Mouse (Mus musculus) brown adipose tissue, adult 24 weeks (tissue): ENCODE results near the gene Mlh3. TPM values are rescaled to one million over a fixed set of nuclear protein-coding genes. Genes with fewer than 3 reads are reported as not detected.
A peak's percentile ranks its signal among the peaks of the same experiment; 100 is the strongest.

Experiments used
- H3K27ac ChIP-seq: fragments of 200-500 bp; replicated peaks from 2 replicates; pipeline ENCODE4 v1.5.1; 2012; ENCODE audit warnings: low read depth, mild to moderate bottlenecking, low read length
- H3K4me1 ChIP-seq: fragments of 200-500 bp; 2 replicates; pipeline ENCODE4 v1.6.1; 2012; ENCODE audit warnings: low read length, mixed read lengths; ENCODE audit not compliant: control insufficient read depth, insufficient read depth, insufficient read length
- H3K4me3 ChIP-seq: fragments of 200-500 bp; 2 replicates; pipeline ENCODE4 v1.5.1; 2012; ENCODE audit warnings: low read depth, mild to moderate bottlenecking, low read length, moderate library complexity; ENCODE audit not compliant: insufficient read depth
- polyA plus RNA-seq: library from polyadenylated mRNA; stranded (reverse); fragments of >200 nt; gene quantifications from 2 replicates; pipeline ENCODE4 v1.2.4, GENCODE M21; 2012; ENCODE audit not compliant: missing spikeins, insufficient read depth, insufficient read length

Gene Mlh3
- 6.5 and 8.5 TPM in 2 replicates for polyA plus RNA-seq

DNA sequence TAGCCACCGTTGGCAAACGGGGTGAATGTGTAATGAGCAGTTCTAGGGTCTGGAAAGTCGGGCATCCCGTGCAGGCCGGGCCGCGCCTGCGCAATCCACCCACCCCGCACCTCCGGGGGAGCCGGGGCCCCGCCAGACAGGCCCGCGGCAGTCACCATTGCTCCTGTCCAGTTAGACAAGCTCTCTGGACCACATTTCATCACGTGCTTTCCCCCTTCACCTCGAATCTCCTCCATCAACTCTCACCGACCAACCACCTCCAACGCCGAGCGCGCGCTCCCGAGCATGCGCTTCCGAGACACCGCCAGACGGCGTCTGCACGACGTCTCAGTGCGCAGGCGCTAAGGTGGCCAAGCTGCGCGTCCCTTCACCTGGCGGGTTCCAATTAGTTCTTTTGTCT is at the start of gene Mlh3:
Gene Mlh3, minus strand, starts transcription at position 281 of the 400 bp plus-strand sequence.
- H3K27ac ChIP-seq: no peak within 1 kb of the TSS
- H3K4me1 ChIP-seq: no peaks in the 10 kb centered on the region
- H3K4me3 ChIP-seq: peak within 1 kb of the TSS; percentile 95

DNA sequence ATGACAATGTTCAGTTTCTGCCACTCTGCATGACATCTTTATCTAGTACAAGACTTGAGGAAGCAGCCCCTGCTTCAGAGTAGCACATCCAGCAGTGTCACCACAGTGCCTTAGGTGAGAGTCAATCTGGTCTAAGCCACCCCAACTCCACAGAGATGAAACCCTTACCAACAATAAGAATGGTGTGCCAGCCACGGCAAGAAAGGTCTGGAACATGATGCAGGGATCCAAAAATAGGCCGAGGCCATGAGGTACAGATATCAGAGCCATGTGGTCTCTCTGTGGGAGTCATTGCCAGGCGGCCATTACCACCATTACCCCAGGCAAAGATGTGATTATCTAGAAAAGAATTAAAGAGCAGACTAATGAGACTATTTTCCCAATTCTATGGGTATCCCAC is 38.3 kb upstream of the Mlh3 start:
- no peaks in the 10 kb centered on the region; the same call in 1 of the 2 replicates for H3K4me1 ChIP-seq
- H3K27ac ChIP-seq: no peak overlapping the region
- H3K4me3 ChIP-seq: no peak overlapping the region

DNA sequence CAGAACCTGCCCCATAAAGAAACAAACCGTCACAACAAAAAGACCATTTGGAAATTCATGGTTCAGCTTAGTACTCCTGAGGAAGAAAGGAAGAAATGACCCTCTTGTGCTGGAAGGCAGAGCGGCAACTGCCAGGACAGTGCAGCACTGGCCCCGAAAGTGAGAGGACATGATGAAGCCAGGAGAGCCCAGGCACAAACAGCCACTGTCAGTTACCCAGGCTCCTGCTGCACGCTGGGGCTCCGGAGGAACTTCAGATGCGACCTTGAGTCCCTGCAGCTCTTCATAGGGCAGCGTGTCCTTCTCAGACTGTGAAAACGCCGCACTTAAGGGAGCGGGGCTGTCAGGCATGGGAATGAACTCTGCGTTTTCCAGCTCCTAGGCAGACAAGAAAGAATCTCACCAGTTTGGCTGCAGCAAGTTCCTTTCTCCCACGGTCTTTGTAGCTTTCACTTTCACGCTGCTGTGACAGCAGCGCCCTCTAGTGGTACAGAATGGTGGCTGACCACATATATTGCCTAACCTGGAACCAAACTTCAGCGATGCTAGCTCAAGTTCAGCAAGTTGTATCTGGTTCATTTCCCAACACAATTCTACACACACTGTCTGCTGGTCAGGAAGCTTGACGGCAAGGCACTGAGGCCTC is 35.0 kb upstream of the Mlh3 start:
- 0 out of 2 replicates have a peak overlapping the region, but pooled peaks have one; percentile 19 for H3K4me3 ChIP-seq
- no peak overlapping the region for H3K27ac ChIP-seq
- H3K4me1 ChIP-seq: no peaks in the 10 kb centered on the region; the same call in 1 of the 2 replicates

DNA sequence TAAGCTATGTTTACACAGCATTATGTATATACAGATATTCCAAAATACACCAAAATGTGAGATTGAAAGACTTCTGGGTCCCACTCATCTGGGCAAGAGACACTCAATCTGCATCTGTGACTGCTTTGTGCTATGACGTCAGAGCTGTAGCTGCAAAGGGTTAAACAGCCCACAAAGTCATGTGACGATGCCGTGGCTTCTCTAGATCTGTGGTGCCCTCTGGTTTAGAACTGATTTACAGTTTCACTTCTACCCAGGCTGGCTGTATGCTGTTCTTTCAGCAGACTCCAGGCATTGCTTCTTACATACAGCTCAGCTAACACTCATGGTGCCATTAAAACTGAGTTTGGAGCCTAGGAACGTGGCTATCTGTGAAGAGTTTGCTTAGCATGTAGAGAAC is 34.3 kb upstream of the Mlh3 start:
- Histone ChIP-seq H3K4me3 (no peak overlapping the region), H3K27ac (no peak overlapping the region), H3K4me1 (no peaks in the 10 kb centered on the region; the same call in 1 of the 2 replicates)

DNA sequence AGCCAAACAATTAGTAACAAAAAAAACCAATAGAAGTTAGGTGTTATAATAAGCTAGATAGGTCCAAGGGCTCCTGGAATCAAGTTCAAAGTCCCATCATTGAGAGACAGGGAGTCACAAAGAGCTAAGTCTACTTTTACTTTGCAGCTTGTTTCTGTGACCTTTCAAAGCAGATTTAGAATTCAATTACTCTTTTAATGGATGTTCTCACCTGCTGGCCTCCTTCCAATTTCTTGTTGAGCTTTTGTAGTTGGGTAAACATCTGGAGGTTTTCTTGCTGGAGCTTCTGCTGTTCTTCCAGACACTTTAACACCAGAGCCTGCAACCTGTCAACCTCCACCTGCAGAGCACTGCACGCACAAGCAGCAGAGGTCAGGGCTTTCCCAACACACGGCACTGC is 32.9 kb upstream of the Mlh3 start:
- Histone ChIP-seq H3K4me3 (no peak overlapping the region), H3K4me1 (no peaks in the 10 kb centered on the region; the same call in 1 of the 2 replicates), H3K27ac (no peak overlapping the region)

DNA sequence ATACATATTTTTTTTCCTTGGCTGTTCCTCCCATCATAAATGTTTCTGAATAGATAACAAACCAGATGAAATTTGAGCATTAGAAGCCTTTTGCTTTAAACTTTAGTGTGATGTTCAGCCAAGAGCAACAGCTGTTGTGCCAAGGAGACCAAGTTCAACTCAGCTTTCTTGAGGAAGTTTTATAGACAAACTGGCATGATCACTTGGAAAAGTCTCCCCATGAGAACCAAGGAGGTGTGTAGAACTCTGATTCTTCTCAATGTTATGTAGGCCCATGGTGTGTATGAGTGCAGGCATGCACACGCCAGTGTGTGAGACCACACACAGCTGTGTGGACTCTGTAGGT is 28.4 kb upstream of the Mlh3 start:
- H3K4me1 ChIP-seq: no peaks in the 10 kb centered on the region
- H3K27ac ChIP-seq: no peak overlapping the region
- H3K4me3 ChIP-seq: no peak overlapping the region

DNA sequence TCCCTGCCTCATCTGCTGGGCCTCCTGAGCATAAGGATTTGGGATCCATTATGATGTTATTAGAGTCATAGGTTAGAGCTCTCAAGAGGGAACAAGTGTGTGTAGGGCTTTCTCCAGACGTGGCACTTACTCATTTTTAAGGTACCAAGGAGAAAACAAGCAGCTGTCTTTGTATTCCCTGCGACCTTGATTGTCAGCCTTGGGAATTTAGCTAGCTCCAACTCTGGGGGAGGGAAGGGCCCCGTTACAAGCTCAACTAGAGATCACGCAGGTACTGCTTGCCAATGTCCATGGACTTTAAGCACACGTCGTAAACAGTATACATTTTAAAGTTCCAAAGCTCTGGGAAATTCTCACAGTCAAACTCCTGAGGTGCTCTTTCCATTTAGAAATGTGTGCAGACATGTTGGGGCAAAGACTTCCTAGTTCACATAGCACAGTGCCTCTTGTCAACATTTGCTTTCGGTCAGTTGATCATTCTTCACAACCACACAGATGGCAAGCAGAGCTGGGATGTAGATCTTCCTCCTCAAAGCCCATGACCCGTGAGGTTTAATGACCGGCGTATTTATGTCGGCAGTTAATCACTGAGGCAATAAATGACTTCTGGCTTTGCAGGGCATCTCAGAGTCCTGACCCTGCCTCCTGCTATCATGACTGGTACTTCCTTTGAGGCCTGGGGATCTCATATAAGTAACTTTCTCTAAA is 27.9 kb upstream of the Mlh3 start:
- Histone ChIP-seq H3K4me1 (no peaks in the 10 kb centered on the region), H3K27ac (no peak overlapping the region), H3K4me3 (no peak overlapping the region)

DNA sequence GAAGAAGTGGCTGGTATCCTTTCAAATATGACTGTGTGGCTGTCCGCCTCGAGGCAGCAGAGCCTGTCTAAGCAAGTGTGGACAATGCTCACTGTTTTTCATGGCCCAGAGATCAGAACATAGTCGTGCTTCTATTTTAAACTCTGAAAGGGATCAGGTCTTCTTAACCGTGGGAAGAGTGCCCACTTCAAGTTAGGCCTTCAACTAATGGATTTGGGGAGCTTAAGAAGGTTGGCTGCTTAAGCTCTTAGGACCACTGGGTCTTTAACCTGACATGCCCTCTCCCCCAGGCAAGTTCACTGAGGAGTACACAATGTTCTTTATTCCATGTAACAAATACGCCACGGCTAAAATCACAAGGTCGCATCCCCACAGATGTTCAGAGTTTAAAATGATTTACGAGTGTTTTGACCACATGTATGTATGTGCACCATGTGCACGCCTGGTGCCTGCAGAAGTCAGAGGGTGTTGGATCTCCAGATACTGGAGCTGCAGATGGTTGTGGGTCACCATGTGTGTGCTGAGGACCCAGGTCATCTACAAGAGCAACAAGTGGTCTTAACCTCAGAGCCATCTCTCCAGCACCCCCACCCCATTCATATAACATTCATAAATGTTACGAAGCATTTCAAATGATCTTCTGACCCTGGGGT is 27.1 kb upstream of the Mlh3 start:
- Histone ChIP-seq H3K4me3 (no peak overlapping the region), H3K27ac (no peak overlapping the region), H3K4me1 (peaks cover under 1% of the 10 kb centered on the region; the same call in 1 of the 2 replicates)

DNA sequence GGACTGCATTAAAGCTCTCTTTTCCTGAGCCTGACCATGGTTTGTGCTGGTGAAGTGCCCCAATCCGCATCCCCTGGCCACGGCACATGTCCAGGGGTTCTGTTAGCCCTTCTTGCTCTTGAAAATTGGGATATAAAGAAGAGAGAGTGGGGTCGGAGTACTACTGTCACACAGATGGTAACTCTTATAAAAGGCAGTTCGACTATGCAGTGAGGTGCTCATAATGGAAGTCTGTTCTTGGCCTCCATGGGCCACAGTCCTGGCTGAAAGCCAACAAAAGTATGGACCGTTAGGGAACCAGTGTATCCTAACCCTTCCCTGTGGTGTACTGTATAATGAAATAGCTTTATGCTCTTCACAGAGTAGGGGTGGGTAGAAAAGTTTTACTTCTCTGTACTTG is 26.5 kb upstream of the Mlh3 start:
- H3K27ac ChIP-seq: no peak overlapping the region
- H3K4me3 ChIP-seq: no peak overlapping the region
- H3K4me1 ChIP-seq: peaks cover 2% of the 10 kb centered on the region; the same call in 1 of the 2 replicates

DNA sequence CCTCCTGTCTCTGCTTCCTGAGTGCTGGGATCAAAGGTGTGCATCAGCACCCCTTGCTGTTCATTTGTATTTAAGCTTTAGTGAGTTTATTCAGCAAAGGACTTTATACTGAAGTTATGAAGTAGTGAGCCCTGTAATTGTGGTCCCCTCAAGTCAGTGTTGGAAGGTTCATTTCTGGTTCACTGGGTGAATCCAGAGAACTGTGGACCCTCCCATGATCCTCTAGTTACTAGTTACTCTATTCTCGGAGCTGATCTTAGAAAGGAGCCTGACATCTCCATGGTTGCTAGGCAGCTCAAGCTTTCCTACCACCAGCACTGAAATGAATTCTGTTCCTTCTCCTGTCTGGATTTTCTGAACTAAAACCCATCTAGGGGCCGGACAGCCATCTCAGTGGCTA is 25.1 kb upstream of the Mlh3 start:
- Histone ChIP-seq H3K4me1 (peaks cover 2% of the 10 kb centered on the region; the same call in 1 of the 2 replicates), H3K4me3 (no peak overlapping the region), H3K27ac (no peak overlapping the region)

DNA sequence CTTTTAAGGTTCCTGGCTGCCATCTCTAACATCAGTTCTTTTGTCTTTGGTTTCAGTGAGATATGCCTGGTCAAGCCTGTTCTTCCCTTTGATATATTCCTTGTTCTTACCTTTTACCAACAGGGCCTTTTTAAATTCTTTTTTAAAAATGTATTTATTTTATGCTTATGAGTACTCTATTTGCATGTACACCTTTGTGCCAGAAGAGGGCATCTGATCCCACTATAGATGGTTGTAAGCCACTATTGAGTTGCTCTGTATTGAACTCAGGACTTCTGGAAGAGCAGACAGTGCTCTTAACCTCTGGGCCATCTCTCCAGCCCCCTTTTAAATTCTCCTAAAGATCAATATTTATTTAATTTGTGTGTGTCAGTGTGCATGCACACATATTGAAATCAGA is 22.5 kb upstream of the Mlh3 start:
- Histone ChIP-seq H3K4me3 (no peak overlapping the region), H3K27ac (no peak overlapping the region), H3K4me1 (peaks cover 8% of the 10 kb centered on the region; the same call in 1 of the 2 replicates)

DNA sequence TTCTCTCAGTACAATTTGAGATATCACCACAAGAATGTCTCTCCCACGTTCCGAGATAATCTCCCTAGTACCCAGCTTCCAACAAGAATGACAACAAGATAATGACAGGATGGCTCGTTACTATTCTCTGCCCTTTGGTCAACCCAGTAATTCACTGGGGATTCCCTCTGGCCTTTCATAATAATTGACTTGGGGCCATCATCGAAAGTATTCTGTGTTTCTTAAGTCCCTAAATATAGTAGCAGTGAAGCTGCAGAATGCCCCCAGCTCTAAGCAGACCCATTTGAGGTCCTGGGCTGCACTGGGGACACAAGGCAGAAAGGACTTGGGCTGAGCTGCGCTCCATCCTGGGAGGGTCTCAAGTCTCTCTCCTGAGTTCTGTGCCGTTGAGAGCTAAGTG is 21.9 kb upstream of the Mlh3 start:
- Histone ChIP-seq H3K27ac (no peak overlapping the region), H3K4me1 (peaks cover 8% of the 10 kb centered on the region; the same call in 1 of the 2 replicates)

DNA sequence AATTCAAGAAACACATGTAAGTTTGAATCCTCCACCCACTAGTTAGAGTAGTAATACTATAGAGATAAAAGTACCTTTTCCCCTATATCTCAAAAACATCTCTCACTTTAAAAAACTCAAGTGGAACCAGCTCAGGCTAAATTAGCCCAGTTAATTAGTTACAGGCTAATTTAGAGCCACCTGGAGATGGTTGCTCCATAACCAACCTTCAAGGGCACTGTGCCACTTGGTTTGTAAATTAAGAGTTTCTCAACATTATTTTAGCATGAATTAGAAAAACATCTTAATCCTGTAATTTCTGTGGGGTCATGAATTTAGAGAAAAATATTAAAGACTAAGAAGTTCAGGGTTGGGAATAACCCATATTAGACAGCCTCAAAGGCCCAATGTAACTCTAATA is 21.1 kb upstream of the Mlh3 start:
- no peak overlapping the region for H3K4me3 ChIP-seq
- H3K27ac ChIP-seq: no peak overlapping the region
- H3K4me1 ChIP-seq: peaks cover 8% of the 10 kb centered on the region; the same call in 1 of the 2 replicates

More for the DNA sequence above, 21.9 kb upstream of the Mlh3 start:
- H3K4me3 ChIP-seq: no peak overlapping the region

DNA sequence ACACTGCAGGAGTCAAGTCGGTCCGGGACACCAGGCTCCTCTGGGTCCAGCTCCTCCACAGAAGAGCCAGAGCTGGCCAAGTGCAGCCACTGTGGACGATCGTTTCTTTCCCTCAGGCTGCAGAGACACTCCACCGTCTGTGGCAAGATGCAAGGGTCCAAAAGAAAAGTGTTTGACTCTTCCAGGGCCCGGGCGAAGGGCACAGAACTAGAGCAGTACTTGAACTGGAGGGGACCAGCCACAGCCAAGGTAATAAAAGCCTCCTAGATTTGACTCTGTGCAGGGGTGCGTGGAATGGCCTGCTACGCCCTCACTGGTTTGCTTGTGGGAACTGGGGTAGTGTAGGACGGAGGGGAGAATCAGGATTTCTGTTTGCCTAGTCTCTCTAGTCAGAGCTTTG is 20.2 kb upstream of the Mlh3 start:
- Histone ChIP-seq H3K4me3 (no peak overlapping the region), H3K27ac (no peak overlapping the region), H3K4me1 (peaks cover 8% of the 10 kb centered on the region; the same call in 1 of the 2 replicates)
